Mouse (Mus musculus): ENCODE data around the gene Gm49721. TPM values are rescaled to one million over a fixed set of nuclear protein-coding genes. Genes with fewer than 3 reads are reported as not detected.
A peak's percentile ranks its signal among the peaks of the same experiment; 100 is the strongest.
"Not testable (repeated sequence)": the region's sequence is repeated elsewhere in the genome, so short reads cannot be mapped to it uniquely, and the experiment has no call there.

Gene Gm49721
- total RNA-seq (2014; rRNA removed), result 0.42 and 4.6 TPM in 2 replicates
- 0.22 and 0.53 TPM in 2 replicates for polyA plus RNA-seq (2015; fragmentation: Nextera tagmentation; extraction: Ambion mirVana)

- not testable (repeated sequence) for DNase-seq (ENCODE audit: low spot score); H3K27ac ChIP-seq (ENCODE audit: low read depth, low read length); H3K36me3 ChIP-seq (ENCODE audit: insufficient read depth, low read length); H3K9ac ChIP-seq (replicated peaks; ENCODE audit: low read length, poor library complexity, severe bottlenecking); H3K4me1 ChIP-seq (ENCODE audit: insufficient read depth, low read length); H3K27me3 ChIP-seq (ENCODE audit: insufficient read depth, low read length); H3K9me3 ChIP-seq (ENCODE audit: low read length)
- peak; percentile 88 for ATAC-seq (ENCODE audit: low FRiP score)
- Histone ChIP-seq H3K4me3 (ENCODE audit: low read depth, low read length) (peak within 1 kb of the TSS; percentile 38), H3K4me2 (ENCODE audit: low read depth, low read length, poor library complexity, severe bottlenecking) (peak within 1 kb of the TSS; percentile 54)
- 0% methylated on average over 21 of the region's 68 CpGs for WGBS
Observed at GRCm38 (mm10) chr17:6978287-6979248, at the start of gene Gm49721. Gene Gm49721 (plus strand): TSS chr17:6978904.

GRCm38 (mm10) chr17:6931625-6932024, 47.1 kb upstream of the Gm49721 start:
- ATAC-seq (ENCODE audit: low FRiP score); H3K4me2 ChIP-seq (ENCODE audit: low read depth, low read length, poor library complexity, severe bottlenecking): not testable (repeated sequence)
- WGBS, result 70% methylated on average over 7 of the region's 7 CpGs

GRCm38 (mm10) chr17:6942560-6942959, 36.1 kb upstream of the Gm49721 start:
- H3K4me2 ChIP-seq (ENCODE audit: low read depth, low read length, poor library complexity, severe bottlenecking); H3K27ac ChIP-seq (ENCODE audit: low read depth, low read length); ATAC-seq (ENCODE audit: low FRiP score); H3K9me3 ChIP-seq (ENCODE audit: low read length); H3K36me3 ChIP-seq (ENCODE audit: insufficient read depth, low read length); H3K4me3 ChIP-seq (ENCODE audit: low read depth, low read length); H3K4me1 ChIP-seq (ENCODE audit: insufficient read depth, low read length); H3K27me3 ChIP-seq (ENCODE audit: insufficient read depth, low read length); H3K9ac ChIP-seq (replicated peaks; ENCODE audit: low read length, poor library complexity, severe bottlenecking); DNase-seq (ENCODE audit: low spot score): not testable (repeated sequence)
- no CpG with 5 or more reads among the region's 4 CpGs for WGBS

More at GRCm38 (mm10) chr17:6931625-6932024, 47.1 kb upstream of the Gm49721 start:
- H3K4me3 ChIP-seq (ENCODE audit: low read depth, low read length); DNase-seq (ENCODE audit: low spot score); H3K27me3 ChIP-seq (ENCODE audit: insufficient read depth, low read length); H3K27ac ChIP-seq (ENCODE audit: low read depth, low read length); H3K9me3 ChIP-seq (ENCODE audit: low read length); H3K9ac ChIP-seq (replicated peaks; ENCODE audit: low read length, poor library complexity, severe bottlenecking); H3K36me3 ChIP-seq (ENCODE audit: insufficient read depth, low read length); H3K4me1 ChIP-seq (ENCODE audit: insufficient read depth, low read length): not testable (repeated sequence)

- not testable (repeated sequence) for H3K9me3 ChIP-seq (ENCODE audit: low read length); H3K27ac ChIP-seq (ENCODE audit: low read depth, low read length); H3K36me3 ChIP-seq (ENCODE audit: insufficient read depth, low read length); DNase-seq (ENCODE audit: low spot score); H3K27me3 ChIP-seq (ENCODE audit: insufficient read depth, low read length); H3K4me1 ChIP-seq (ENCODE audit: insufficient read depth, low read length); H3K9ac ChIP-seq (replicated peaks; ENCODE audit: low read length, poor library complexity, severe bottlenecking)
- Histone ChIP-seq H3K4me3 (ENCODE audit: low read depth, low read length) (peak overlapping the region; percentile 48; the same call in 1 of the 2 replicates), H3K4me2 (ENCODE audit: low read depth, low read length, poor library complexity, severe bottlenecking) (peak overlapping the region; percentile 47)
- no CpG with 5 or more reads among the region's 8 CpGs for WGBS
- ATAC-seq (ENCODE audit: low FRiP score), result peak; percentile 41
Observed at GRCm38 (mm10) chr17:6947637-6947983, 31.1 kb upstream of the Gm49721 start.

- Histone ChIP-seq H3K4me2 (ENCODE audit: low read depth, low read length, poor library complexity, severe bottlenecking) (peak within 1 kb of the TSS; percentile 47), H3K27ac (ENCODE audit: low read depth, low read length) (peak within 1 kb of the TSS; percentile 67), H3K9ac (replicated peaks; ENCODE audit: low read length, poor library complexity, severe bottlenecking) (peak within 1 kb of the TSS; percentile 62), H3K4me3 (ENCODE audit: low read depth, low read length) (peak within 1 kb of the TSS; percentile 48)
- H3K36me3 ChIP-seq (ENCODE audit: insufficient read depth, low read length); H3K4me1 ChIP-seq (ENCODE audit: insufficient read depth, low read length); H3K9me3 ChIP-seq (ENCODE audit: low read length); H3K27me3 ChIP-seq (ENCODE audit: insufficient read depth, low read length): not testable (repeated sequence)
- ATAC-seq (ENCODE audit: low FRiP score) (peak; percentile 95), DNase-seq (ENCODE audit: low spot score) (peak; percentile 90)
- peak; percentile 30; the same call in 1 of the 2 replicates for TF ChIP-seq CTCF (IDR thresholded peaks at IDR 0.05)
- WGBS, result under 1% methylated on average over 52 of the region's 73 CpGs
Observed at GRCm38 (mm10) chr17:6947984-6948768, 30.5 kb upstream of the Gm49721 start, which contains the start of gene Rsph3b. Gene Rsph3b (minus strand): TSS chr17:6948682.

GRCm38 (mm10) chr17:6948769-6949228, 29.9 kb upstream of the Gm49721 start:
- H3K27me3 ChIP-seq (ENCODE audit: insufficient read depth, low read length); H3K4me1 ChIP-seq (ENCODE audit: insufficient read depth, low read length); H3K36me3 ChIP-seq (ENCODE audit: insufficient read depth, low read length); H3K9me3 ChIP-seq (ENCODE audit: low read length); DNase-seq (ENCODE audit: low spot score): not testable (repeated sequence)
- WGBS, result 10% methylated on average over 9 of the region's 9 CpGs
- 0 out of 2 replicates have a peak, but pooled peaks have one; percentile 19 for ATAC-seq (ENCODE audit: low FRiP score)
- peak overlapping the region; percentile 48 for H3K4me3 ChIP-seq (ENCODE audit: low read depth, low read length)
- peak overlapping the region; percentile 47 for H3K4me2 ChIP-seq (ENCODE audit: low read depth, low read length, poor library complexity, severe bottlenecking)
- peak overlapping the region; percentile 67; the same call in 1 of the 2 replicates for H3K27ac ChIP-seq (ENCODE audit: low read depth, low read length)
- H3K9ac ChIP-seq (replicated peaks; ENCODE audit: low read length, poor library complexity, severe bottlenecking), result peak overlapping the region; percentile 62

GRCm38 (mm10) chr17:6958881-6959280, 19.8 kb upstream of the Gm49721 start:
- not testable (repeated sequence) for H3K4me2 ChIP-seq (ENCODE audit: low read depth, low read length, poor library complexity, severe bottlenecking); H3K4me3 ChIP-seq (ENCODE audit: low read depth, low read length); H3K27ac ChIP-seq (ENCODE audit: low read depth, low read length); ATAC-seq (ENCODE audit: low FRiP score); DNase-seq (ENCODE audit: low spot score); H3K4me1 ChIP-seq (ENCODE audit: insufficient read depth, low read length); H3K36me3 ChIP-seq (ENCODE audit: insufficient read depth, low read length); H3K27me3 ChIP-seq (ENCODE audit: insufficient read depth, low read length); H3K9me3 ChIP-seq (ENCODE audit: low read length); H3K9ac ChIP-seq (replicated peaks; ENCODE audit: low read length, poor library complexity, severe bottlenecking)
- WGBS, result 82% methylated on average over 5 of the region's 8 CpGs

- H3K36me3 ChIP-seq (ENCODE audit: insufficient read depth, low read length); DNase-seq (ENCODE audit: low spot score); ATAC-seq (ENCODE audit: low FRiP score); H3K27me3 ChIP-seq (ENCODE audit: insufficient read depth, low read length); H3K4me1 ChIP-seq (ENCODE audit: insufficient read depth, low read length); H3K9me3 ChIP-seq (ENCODE audit: low read length); H3K27ac ChIP-seq (ENCODE audit: low read depth, low read length); H3K9ac ChIP-seq (replicated peaks; ENCODE audit: low read length, poor library complexity, severe bottlenecking): not testable (repeated sequence)
- Histone ChIP-seq H3K4me2 (ENCODE audit: low read depth, low read length, poor library complexity, severe bottlenecking) (peak overlapping the region; percentile 30; the same call in 1 of the 2 replicates), H3K4me3 (ENCODE audit: low read depth, low read length) (peak overlapping the region; percentile 38; the same call in 1 of the 2 replicates)
- 64% methylated on average over 4 of the region's 6 CpGs for WGBS
Observed at GRCm38 (mm10) chr17:6959543-6960259, 19.0 kb upstream of the Gm49721 start.

Data from midbrain, postnatal 0 days (tissue).